Mouse (Mus musculus): ENCODE results near the gene Wdr13. TPM values are rescaled to one million over a fixed set of nuclear protein-coding genes. Genes with fewer than 3 reads are reported as not detected.

Wdr13 gene
- 23.0 TPM for polyA plus RNA-seq (2017; shearing (Covaris generic))

GRCm38 (mm10) chrX:8132017-8132976 lies at the start of gene Wdr13:
TSS of gene Wdr13 (minus strand) at chrX:8132892.

GRCm38 (mm10) chrX:8175504-8176385 lies 43.1 kb upstream of the Wdr13 start, which contains the start of gene Tbc1d25:
TSS of gene Tbc1d25 (minus strand) at chrX:8176181.

GRCm38 (mm10) chrX:8145153-8145991 lies 12.7 kb upstream of the Wdr13 start, which contains the start of gene Rbm3:
TSS of gene Rbm3 (minus strand) at chrX:8145880.

GRCm38 (mm10) chrX:8090346-8090953 lies 42.2 kb downstream of the Wdr13 start, which contains the start of gene Was:
TSS of gene Was (minus strand) at chrX:8090498.

GRCm38 (mm10) chrX:8074430-8075014 lies 58.2 kb downstream of the Wdr13 start, which contains the start of gene Suv39h1:
TSS of gene Suv39h1 (minus strand) at chrX:8074760.

Other genes starting within 250 kb of the Wdr13 start
- 52.3 TPM for gene Slc35a2, start 248.9 kb downstream of the Wdr13 start, polyA plus RNA-seq (2017; shearing (Covaris generic))
- 158 TPM for gene Pqbp1, start 233.6 kb downstream of the Wdr13 start, polyA plus RNA-seq (2017; shearing (Covaris generic))
- 93.8 TPM for gene Timm17b, start 233.5 kb downstream of the Wdr13 start, polyA plus RNA-seq (2017; shearing (Covaris generic))
- gene Gm10491, start 225.1 kb downstream of the Wdr13 start, polyA plus RNA-seq (2017; shearing (Covaris generic)) = not detected
- not detected for gene Gm10490, start 223.3 kb downstream of the Wdr13 start, polyA plus RNA-seq (2017; shearing (Covaris generic))
- not detected for gene Pcsk1n, start 213.1 kb downstream of the Wdr13 start, polyA plus RNA-seq (2017; shearing (Covaris generic))
- gene Eras, start 204.3 kb downstream of the Wdr13 start, polyA plus RNA-seq (2017; shearing (Covaris generic)) = not detected
- 15.1 TPM for gene Hdac6, start 185.0 kb downstream of the Wdr13 start, polyA plus RNA-seq (2017; shearing (Covaris generic))
- gene Gata1, start 154.8 kb downstream of the Wdr13 start, polyA plus RNA-seq (2017; shearing (Covaris generic)) = not detected
- not detected for gene Glod5, start 114.4 kb downstream of the Wdr13 start, polyA plus RNA-seq (2017; shearing (Covaris generic))
- 28.2 TPM for gene Suv39h1, start 58.1 kb downstream of the Wdr13 start, polyA plus RNA-seq (2017; shearing (Covaris generic))
- 33.1 TPM for gene Was, start 42.4 kb downstream of the Wdr13 start, polyA plus RNA-seq (2017; shearing (Covaris generic))
- 857 TPM for gene Rbm3, start 13.0 kb upstream of the Wdr13 start, polyA plus RNA-seq (2017; shearing (Covaris generic))
- gene Tbc1d25, start 43.3 kb upstream of the Wdr13 start, polyA plus RNA-seq (2017; shearing (Covaris generic)) = 30.2 TPM
- gene Ebp, start 60.6 kb upstream of the Wdr13 start, polyA plus RNA-seq (2017; shearing (Covaris generic)) = 58.8 TPM
- not detected for gene Porcn, start 73.6 kb upstream of the Wdr13 start, polyA plus RNA-seq (2017; shearing (Covaris generic))
- 12.5 TPM for gene Ftsj1, start 119.5 kb upstream of the Wdr13 start, polyA plus RNA-seq (2017; shearing (Covaris generic))
- gene Slc38a5, start 138.2 kb upstream of the Wdr13 start, polyA plus RNA-seq (2017; shearing (Covaris generic)) = not detected
- gene Ssxb10, start 194.5 kb upstream of the Wdr13 start, polyA plus RNA-seq (2017; shearing (Covaris generic)) = not detected
- not detected for gene Ssxb9, start 234.1 kb upstream of the Wdr13 start, polyA plus RNA-seq (2017; shearing (Covaris generic))

All from effector memory CD4-positive, alpha-beta T cell, adult 7 months (primary cell).